17 mouse cellular contexts compared by ENCODE assay signal in genomic region chr3:14882005-14882404, GRCm38 (mm10).
"Had no signal": no experiment of that assay in that cellular context is flagged by ENCODE, and none has a peak within 500 bp of the region (broad histone marks: within the 10 kb centered on the region; RNA-seq: fewer than 3 reads in every experiment).

No protein-coding gene starts in this region.

- ATAC-seq: intestine, embryonic 15.5 days had no signal

- H3K27ac ChIP-seq: intestine, embryonic 15.5 days; kidney, embryonic 15.5 days; left cerebral cortex, adult 2 months; lung, embryonic 15.5 days had no signal

- H3K4me3 ChIP-seq: intestine, embryonic 15.5 days; kidney, embryonic 15.5 days; left cerebral cortex, adult 2 months; lung, embryonic 15.5 days; megakaryocyte, embryonic 14.5 days had no signal

- DNase-seq: kidney, adult 11 months; kidney, adult 8-10 months; kidney, postnatal 10 days; kidney, postnatal 36 days; lung, adult 18-20 months; lung, postnatal 10 days; lung, postnatal 36 days; midbrain, embryonic 14.5 days; thymus, adult 2 months; thymus, postnatal 14 days; thymus, postnatal 4 days had no signal

- H3K9me3 ChIP-seq: intestine, embryonic 15.5 days; kidney, embryonic 15.5 days; lung, embryonic 15.5 days; megakaryocyte, embryonic 14.5 days had no signal

- H3K9ac ChIP-seq: intestine, embryonic 15.5 days; kidney, embryonic 15.5 days; lung, embryonic 15.5 days had no signal

- H3K36me3 ChIP-seq: intestine, embryonic 15.5 days; kidney, embryonic 15.5 days; lung, embryonic 15.5 days had no signal

- H3K4me2 ChIP-seq: intestine, embryonic 15.5 days; kidney, embryonic 15.5 days; lung, embryonic 15.5 days; midbrain, embryonic 11.5 days had no signal

- H3K4me1 ChIP-seq: intestine, embryonic 15.5 days had no signal

- H3K27me3 ChIP-seq: lung, embryonic 15.5 days; megakaryocyte, embryonic 14.5 days had no signal
